Mouse (Mus musculus) natural killer cell, adult 2 months (primary cell): ENCODE measurements around the gene Ncoa1.
"Not testable (repeated sequence)": the region's sequence is repeated elsewhere in the genome, so short reads cannot be mapped to it uniquely, and the experiment has no call there.

Experiments
- DNase-seq, 2 experiments: peaks; one replicate each; pipeline ENCODE4 v3.0.0; 2022; ENCODE audit warnings: low spot score in 2 of 2

Ncoa1 gene

DNA sequence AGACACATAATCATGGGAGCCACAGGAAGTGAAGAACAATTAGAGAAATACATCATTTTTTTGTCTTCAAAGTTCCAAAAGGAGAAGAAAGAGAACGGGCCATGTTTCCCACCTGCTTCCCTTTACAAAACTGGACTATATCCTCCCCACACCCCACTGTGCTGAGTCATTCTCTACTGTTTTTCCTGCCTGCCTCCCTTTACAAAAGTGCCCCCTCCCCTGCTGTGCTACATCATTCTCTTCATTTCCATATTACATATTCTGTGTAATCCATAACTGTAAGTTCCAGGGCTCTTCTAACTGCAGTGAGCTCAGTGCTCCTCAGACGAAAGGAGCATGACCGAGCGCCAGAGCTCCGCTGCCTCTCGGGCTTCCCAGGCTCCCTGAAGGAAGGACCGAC is 80.8 kb downstream of the Ncoa1 start:
- no peak for DNase-seq

- no peak for DNase-seq
These were observed 84.4 kb downstream of the Ncoa1 start for GRCm38 (mm10) chr12:4392590-4392989.

DNA sequence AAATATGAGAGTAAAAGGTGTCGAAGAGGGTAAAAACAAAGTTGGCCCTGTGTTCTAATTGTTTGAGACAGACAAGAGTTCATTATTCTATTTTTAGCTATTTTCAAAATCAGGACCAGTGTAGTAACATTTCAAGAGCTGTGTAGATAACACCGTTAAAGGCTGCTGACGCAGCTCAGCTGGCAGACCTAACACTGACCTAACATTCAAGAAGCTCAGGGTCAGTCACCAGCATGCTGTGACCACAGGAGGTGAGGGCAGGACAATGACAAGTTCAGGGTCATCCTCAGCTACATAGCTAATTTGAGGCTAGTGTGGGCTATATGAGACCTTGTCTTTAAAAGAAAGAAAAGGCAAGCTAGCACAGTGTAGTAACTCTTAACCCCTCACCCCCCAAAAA is 84.9 kb downstream of the Ncoa1 start:
- no peak for DNase-seq

DNA sequence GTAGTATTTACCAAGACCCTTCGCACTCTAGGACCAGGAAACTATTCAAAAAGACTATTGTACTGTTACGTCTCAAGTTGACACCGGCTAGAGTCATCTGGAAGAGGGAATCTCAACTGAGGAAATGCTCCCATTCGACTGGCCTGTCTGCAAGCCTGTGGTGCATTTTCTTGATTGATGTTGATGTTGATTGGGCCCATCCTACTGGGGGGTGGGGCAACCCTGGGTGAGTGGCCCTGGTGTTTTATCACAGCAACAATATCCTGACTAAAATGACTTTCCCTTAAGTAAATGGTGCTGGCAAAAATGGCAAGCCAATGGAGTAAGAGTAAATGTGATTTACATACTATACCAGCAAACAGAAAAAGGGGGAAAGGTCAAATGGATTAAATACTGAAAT is 85.7 kb downstream of the Ncoa1 start:
- DNase-seq, result no peak

- no peak for DNase-seq
These were observed 86.3 kb downstream of the Ncoa1 start for GRCm38 (mm10) chr12:4390721-4391120.

DNA sequence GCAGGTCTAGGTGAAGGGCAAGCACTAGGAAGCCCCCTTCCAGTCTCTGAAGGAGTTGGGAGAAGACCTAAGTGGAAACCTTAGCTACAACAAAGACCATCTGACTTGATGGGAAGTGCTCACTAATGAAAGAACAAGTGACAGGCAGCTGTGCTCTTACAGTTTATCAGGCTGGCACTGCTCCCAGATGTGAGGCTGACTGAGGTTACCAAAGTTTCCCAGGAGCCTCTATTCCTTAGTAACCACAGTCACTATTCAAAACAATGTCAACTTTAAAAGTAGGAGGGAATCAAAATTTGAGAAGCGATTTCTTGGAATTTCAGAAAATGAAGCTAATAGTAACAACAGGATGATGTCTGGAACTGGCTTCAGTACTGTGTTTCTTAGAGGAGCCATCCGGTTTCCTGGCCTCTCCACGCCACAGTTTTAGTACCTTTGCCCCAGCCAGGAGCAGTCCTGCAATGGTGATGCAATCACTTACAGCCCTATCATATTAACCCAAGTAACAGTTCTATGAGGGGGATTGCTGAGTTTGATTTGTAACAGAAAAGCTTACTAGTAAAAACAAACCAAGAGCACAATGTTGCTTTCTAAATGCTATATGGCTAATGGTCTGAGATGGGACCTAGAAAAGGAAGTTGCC is 90.8 kb downstream of the Ncoa1 start:
- no peak for DNase-seq

- no peak for DNase-seq
These were observed 93.9 kb downstream of the Ncoa1 start for GRCm38 (mm10) chr12:4383061-4383460.

DNA sequence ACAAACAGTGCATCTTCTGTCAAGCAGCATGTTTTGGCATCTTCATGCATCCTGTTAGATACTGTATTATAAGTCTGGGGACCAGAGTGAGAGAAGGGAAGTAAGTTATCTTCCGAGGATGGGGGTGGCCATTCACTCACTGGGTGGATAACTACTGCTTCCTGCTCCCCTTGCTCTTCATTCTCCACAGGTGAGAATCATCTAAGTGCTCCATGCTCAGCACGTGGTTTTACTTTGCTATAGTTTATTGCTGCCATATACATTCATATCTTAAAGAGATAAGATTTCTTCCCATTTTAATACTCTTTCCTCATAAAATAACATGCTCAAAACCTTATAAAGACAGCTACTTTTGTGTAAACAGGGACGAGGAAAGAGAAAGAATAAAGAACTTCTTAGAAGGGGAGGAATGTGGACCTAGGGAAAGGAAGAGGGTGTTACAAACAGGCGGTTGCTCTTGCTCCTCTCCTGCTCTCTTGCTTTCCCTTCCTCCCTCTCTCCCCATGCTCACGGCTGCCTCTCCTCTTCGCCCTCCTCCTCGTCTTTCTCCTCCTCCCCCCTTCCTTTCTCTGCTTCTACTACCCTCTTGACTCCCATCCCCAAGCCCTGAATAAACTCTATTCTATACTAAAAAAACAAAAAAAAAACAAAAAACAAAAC is 97.6 kb downstream of the Ncoa1 start:
- DNase-seq, result no peak

GRCm38 (mm10) chr12:4376475-4376874 is 100.5 kb downstream of the Ncoa1 start:
- DNase-seq, result no peak

GRCm38 (mm10) chr12:4374816-4375493 is 102.0 kb downstream of the Ncoa1 start:
- DNase-seq, result no peak

- no peak for DNase-seq
These were observed 105.6 kb downstream of the Ncoa1 start for GRCm38 (mm10) chr12:4371406-4371805.

GRCm38 (mm10) chr12:4365951-4366350 is 111.0 kb downstream of the Ncoa1 start:
- DNase-seq, result peak in 1 of 2 experiments; percentile 38

GRCm38 (mm10) chr12:4359475-4359874 is 117.5 kb downstream of the Ncoa1 start:
- no peak for DNase-seq

DNA sequence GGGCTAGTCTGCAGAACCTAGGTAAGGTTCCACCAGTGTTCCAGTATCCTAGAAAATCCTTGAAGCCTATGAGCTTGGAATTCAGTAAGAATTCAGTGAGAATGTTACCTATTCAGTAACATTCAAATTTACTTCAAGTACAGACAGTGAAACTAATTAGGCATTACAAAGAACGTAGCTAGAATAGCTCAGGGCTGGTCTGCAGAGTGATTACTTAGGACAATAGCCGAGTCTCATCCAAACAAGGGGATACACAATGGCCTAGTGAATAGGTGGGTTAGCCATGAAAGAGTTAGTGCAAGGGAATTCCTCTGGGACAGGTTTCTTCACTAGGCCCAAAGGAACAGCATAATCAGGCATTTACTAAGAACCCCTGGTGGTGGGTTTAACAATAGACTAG is 118.3 kb downstream of the Ncoa1 start:
- DNase-seq, result not testable (repeated sequence)

GRCm38 (mm10) chr12:4358100-4358499 is 118.9 kb downstream of the Ncoa1 start:
- DNase-seq, result no peak

DNA sequence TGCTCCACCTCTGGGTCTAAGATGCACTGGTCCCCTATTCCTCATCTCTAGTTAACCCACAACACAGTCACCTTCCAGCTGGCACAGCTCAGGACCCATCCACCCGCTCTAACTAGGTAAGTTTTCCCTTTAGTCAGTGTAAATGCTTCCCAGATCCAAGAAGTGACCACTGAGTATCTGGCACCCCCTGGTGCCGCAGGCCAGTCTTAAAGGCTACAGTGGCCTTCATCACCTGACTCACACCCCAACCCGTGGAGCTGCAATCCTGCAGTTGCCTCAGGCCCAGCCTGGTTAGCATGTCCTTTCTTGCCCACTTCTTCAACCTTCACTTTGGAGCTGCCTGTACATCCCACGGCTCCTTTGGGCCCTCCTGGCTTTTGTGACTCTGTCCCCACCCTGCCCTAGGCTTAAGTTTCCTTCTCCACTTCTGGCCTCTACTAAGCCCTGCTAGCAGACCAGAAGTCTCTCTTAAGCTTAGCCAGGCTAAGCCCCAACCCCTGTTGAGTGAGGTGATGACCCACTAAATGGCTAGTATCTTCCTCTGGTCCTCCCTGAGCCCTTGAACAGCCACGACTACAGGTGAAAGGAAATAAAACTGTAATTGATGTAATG is 120.0 kb downstream of the Ncoa1 start:
- no peak for DNase-seq

- DNase-seq, result no peak
These were observed 121.8 kb downstream of the Ncoa1 start for GRCm38 (mm10) chr12:4355019-4355730.

DNA sequence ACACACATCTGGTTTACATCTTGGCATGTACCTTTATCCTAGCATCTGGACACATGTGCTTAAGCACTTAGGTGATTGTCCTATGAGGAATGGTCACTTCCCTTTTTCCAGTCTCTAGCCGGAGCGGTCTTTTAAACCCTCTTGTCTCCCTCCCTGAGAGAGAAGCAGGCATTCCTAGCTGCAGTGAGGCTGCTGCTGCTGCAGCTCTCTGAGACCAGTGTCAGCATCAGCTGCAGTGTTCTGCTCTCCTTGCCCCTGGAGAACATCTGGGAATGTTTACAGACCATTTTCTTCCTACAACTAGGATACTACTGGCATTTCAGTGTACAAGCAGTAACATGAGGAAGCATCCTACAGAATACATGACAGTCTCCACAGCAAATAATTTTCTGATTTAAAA is 133.8 kb downstream of the Ncoa1 start:
- DNase-seq, result no peak

DNA sequence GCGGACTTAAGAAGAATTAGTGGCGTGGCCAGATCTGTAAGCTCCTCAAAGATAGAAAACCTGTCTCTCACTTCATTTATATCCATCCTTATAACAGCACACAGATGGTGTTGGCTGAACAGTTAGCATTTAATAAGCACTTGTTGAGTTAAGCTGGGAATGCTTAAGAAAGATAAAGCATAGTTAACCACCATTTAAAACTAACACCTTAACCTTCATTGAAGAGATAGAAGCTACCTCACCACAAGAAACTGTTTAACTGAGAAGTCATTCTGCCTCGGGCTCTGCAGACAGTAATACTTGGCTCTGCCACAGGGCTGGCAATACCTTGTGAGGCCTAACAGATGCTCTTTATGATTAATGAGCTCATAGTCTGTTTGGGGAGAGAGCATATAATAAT is 134.9 kb downstream of the Ncoa1 start:
- no peak for DNase-seq

DNA sequence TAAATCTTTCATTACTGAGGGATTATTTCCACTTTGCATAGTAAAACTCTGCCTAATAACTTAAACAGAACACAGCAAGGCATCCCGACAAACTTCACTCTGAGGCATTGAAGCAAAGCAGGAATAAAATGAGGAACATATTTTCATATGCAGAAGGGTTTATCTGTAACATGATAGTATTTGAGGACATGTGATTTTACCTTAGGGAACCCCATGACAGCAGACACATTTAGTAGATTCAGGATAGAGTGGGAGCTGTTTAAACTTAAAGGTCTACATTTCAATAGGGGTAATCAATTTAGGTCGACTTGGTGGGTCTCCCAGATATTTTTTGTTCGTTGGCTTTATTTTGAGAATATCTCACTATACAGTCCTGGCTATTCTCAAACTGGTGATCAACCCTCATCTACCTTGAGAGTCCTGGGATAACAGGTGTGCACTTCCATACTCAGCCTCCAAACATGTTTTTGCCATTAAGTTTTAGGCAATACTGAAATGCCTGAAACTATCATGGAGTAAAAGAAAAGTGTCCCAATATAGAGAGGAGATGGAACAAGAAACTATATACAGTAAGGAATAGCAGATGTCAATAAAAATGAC is 136.6 kb downstream of the Ncoa1 start:
- DNase-seq, result no peak

GRCm38 (mm10) chr12:4323604-4324003 is 153.4 kb downstream of the Ncoa1 start:
- no peak for DNase-seq

DNA sequence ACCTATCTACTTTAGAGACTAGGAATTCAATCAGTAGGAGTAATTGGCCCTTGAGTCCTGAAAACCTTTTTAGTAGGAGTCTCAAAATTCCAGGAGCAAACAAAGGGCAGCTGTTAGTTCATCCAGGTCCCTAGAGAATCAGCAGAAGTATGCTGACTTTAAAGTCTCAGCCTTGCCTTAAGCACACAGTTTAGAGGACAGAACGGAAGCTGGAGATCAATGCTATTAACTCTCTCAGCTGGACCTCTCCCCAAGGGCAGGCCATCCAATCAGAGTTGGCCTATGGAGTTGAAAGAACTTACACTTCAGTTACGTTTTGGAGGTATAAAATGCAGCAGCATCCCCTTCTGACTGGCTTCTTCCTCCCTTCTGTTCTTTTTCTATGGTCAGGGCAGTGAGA is 154.8 kb downstream of the Ncoa1 start:
- no peak for DNase-seq
